Mouse (Mus musculus) right cerebral cortex, adult 2 months (tissue): ENCODE measurements around the gene Mycbp2.

Experiments used
- DNase-seq, 2 experiments: peaks; one replicate each; pipeline ENCODE4 v3.0.0; 2021 to 2022; ENCODE audit warnings: low spot score in 2 of 2

Gene Mycbp2

DNA sequence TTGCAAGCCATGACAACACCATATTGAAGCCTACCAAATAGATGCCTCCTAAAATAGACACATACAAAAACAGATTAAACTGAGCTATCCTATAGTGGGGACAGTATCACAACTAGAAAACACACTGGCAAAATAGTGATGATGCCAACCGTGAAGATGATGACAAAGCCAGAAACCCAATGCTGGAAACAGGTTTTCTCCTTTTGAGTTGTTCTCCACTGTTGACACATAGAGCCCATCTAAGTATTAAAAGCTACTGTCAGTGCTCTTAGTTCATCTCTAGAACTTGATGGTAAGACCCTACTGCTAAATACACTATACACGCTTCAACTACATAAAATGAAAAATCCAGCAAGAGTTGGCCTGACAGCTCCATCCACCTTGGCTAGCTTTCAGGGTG lies 86.2 kb downstream of the Mycbp2 start:
- DNase-seq = no peak

DNA sequence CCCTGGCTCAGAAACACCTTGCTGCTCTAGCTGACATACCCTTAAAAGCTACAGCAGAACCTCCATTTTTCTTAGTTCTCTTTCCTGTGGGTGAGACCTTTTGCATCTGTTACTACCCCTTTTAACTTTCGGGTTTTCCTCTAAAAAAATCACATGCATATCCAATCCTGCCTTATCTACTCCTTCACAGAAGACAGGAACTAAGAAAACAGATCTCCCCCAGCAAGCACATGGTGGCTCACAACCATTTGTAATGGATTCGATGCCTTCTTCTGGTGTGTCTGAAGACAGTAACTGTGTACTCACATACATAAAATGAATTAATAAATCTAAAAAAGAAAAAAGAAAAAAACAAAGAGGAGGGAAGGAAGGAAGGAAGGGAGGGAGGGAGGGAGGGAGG lies 87.9 kb downstream of the Mycbp2 start:
- no peak for DNase-seq

DNA sequence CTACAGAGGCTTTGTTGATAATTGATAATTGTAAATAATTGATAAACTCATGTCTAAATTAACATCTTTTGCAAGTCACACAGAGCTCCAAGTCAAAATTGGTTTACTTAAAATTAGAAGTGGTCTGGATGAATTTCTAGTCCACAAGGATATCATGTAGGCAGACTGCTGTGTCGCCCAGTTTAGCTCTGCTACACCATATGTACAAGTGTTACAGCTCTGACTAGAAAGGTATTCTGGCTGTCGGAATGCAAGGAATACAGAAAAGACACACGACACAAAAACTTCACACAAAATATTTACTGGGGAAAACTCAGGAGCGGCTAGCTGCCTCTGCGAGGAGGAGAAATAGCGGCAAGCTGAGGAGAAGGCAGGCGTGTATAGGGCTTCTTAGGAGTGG lies 89.7 kb downstream of the Mycbp2 start:
- no peak for DNase-seq

DNA sequence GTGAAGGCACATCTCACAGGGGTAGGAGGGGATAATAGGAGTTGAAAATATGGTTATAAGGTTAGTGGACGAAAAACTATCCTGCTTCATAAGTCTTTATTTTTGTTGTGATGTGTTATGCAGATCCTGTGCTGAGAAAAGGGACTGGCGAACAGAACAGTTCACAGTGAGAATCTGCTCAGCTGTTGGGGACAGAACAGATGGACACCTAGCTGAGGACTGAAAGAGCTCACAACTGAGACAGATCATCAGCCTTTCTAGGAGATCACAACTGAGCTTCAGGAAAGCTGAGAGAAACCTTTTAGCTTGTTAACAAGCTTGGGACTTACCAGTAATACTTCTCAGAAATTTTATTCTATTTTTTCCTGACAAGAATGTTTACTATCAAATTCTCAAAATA lies 92.3 kb downstream of the Mycbp2 start:
- no peak for DNase-seq

DNA sequence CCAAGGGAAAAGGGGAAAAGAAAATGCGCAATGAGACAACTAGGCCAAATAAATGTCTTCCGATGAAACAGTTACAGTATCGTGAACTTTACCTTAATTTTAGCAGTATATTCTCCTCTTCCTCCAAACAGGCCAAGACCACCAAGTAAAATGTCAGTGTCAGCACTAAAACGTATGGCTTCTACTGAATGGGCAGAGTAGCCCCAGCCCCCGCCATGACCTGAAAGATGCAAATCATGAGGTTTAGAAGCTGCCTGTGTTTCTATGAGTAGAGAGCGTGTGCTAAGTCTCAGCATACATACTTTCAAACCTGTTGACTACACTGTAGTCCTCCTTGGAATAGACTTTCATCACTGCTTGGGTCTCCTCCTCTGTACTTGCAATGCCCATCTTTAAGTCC lies 104.6 kb downstream of the Mycbp2 start:
- no peak for DNase-seq

DNA sequence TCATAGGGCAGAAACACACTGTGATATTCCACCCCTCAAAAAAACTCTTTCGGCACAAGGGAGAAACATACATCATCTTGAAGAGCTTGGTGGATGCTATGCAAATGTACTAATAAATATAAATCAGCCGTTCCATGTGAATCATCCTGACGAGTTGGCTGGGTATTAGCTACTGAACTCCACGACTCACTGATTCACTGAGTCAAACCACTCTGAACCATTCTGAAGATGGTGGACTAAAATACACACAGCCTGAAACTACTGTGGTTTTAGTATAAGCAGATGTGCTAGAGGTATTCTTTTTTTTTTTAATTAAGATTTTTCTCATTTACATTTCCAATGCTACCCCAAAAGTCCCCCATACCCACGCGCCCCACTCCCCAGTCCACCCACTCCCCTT lies 111.8 kb downstream of the Mycbp2 start:
- no peak for DNase-seq

DNA sequence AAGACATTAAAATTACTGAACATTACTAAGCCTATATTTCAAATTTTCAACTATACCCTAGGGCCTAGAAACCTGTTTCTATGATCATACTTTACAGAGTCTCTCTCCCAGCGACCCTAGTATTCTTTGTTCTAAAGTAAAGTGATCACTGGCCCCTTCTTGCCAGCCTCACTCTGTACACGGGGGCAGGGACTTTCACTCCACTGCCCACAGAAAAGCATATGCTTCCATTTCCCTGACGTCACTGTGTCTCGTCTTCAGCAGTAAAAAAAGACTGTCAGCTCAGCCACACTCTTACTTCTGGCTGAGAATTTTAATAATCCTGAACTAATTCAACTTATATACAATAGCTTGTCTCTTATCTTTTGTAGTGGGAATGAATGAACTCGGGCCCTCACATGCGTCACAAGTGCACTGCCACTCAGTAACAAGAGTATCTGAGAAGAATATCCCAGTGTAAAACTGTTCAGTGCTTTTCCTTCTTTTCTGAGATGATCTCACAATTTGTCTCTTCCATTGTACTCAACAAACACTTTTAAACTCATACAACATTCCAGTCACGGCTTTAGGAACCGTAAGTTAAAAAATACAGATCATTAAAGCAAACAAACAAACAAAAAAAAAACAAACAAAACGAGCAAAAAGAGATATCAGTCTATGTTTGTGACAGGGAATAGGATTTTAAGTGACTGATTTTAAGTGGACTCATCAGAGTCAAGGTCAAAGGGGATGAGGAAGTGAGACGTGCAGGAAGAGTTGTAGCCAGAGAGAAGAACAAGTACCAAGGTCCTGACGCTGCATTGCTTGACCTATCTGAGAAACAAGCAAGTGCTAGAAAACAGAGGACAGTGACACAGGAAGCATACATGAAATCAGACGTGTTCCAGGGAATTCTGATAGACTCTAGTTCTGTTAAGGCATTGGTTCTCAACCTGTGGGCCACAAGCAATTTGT lies 112.7 kb downstream of the Mycbp2 start:
- no peak for DNase-seq

DNA sequence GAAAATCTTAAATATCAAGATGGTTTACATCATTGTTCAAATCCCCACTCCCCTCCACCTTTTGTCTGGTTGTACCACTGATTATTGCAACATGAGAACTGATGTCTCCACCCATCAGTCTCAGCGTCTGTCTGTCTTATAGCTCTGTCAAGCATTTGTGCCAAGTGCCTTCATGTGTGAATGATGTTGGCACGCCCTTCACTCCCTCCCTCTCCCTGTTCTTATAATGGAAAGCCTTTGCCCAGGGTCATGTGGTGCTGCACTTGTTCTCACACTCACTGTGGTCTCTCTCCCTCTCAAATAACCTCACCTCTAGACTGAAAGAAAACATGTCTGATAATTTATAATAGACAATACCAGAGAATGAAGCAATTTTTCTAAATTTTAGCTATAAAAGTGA lies 124.3 kb downstream of the Mycbp2 start:
- no peak for DNase-seq

DNA sequence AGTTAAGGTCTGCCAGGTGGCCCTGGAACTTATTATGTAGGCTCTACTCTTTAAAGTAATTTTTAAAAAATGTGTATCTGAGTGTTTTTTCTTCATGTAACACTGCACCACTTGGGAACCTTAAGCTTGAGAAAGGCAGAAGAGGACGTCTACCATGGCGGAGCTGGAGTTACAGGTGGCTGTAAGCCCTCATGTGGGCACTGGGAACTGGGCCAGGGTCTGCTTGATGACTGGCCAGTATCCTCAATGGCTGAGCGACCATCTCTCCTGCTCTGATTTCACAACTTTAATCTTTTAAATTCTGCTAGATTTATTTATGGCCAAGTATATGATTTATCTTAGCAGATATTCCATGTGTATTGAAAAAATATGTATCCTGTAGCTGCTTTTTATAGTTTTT lies 124.9 kb downstream of the Mycbp2 start:
- DNase-seq = no peak

DNA sequence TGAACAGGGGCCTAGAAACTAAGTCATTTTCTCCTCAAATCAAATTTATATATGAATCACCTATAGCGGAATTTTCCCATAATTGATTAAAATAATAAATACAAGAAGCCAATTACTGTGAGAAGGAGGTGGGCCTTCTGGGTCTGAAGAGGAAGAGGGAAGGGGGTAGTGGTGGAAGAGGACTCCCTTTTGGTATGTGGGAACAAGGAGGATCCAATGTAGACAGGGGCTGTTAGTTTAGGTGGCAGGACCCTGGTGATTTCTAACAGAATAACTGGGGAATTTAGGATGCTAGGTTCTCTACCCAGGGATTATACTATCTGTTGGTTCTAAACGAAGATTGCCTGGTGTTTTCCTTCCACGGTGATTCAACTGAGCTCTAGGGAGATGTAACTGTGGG lies 130.3 kb downstream of the Mycbp2 start:
- DNase-seq = no peak

DNA sequence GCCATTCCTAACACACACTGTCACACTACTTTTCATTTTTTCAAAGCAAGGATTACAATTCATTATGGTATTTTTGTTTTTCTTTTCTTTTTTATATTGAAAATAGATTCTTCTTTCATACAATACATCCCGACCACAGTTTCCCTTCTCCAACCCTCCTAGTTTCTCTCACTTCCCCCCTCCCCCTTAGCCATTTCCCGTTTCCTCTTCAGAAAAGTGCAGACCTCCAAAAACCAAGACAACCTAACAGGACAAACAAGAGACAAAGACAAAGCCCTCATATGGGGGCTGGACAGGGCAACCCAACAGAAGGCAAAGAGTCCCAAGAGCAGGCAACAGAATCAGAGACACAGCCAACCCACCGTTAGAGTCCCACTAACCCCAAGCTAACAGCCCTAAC lies 160.0 kb downstream of the Mycbp2 start:
- DNase-seq = no peak

DNA sequence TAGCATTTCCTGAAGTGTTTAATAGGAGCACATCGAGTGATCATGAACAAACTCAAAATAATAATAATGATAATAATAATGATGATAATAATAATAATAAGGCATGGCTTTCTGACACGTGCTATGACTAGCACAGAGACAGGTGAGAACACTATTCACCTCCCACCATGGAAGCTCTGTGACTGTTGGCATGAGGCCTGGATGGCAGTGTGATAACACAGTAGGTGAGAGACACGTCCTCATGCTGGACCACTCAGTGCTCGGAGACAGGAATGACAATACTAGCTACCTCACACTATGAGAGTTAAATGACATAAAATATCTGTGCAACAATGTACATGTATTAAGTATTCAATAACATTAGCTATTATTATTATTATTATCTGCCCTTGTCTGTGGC lies 160.5 kb downstream of the Mycbp2 start:
- DNase-seq = no peak

DNA sequence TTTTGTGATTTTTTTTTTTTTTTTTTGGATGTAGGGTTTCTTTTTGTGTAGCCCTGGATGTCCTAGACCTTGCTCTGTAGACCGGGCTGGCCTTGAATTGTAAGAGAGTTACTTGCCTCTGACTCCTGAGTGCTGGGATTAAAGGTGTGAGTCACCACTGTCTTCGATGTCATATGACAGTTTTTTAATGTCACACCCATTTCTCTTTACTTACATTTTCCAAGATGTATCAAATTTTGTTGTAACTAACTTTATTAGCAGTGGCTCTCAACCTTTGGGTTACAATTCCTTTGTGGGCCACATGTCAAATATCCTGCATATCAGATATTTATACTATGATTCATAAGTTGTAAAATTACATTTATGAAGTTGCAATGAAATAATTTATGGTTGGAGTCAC lies 166.5 kb downstream of the Mycbp2 start:
- DNase-seq = no peak

DNA sequence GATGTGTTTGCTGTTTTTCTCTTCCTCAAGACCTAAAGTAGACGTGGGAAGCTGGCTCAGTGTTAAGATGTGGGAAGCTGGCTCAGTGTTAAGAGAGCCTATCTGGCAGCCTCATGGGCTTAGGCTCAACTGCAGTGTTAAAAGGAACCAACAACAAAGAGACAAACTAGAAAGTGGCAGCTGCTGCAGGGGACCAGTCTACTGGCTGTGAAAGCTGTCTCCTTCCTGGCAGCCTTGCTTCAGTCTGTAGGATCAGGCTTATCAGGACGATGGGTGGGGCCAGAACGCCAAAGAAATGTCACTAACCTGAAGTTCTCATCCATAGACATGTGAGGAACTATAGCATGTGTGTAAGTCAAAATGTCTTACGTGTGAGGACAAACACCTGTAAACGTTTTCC lies 183.7 kb downstream of the Mycbp2 start:
- peak; percentile 56 to 59 for DNase-seq

DNA sequence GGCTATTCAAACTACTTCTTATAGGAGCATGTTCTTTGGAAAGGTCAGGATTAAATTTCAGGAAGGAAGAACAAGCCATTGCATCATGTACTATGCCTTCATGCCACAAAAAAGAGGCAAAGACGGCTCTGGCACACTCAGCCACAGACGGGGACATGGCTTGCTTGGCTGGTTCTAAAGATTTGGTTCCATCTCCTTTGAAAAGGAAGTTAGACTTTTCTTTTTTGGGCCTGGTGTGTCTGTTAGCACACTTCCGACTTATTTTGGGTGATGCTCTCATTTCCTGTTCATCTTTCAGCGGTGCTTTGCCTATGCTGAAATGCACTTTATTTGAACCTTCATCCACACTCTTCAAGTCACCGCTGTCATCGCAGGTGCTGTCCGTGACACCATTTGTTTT lies 190.9 kb downstream of the Mycbp2 start:
- no peak for DNase-seq

DNA sequence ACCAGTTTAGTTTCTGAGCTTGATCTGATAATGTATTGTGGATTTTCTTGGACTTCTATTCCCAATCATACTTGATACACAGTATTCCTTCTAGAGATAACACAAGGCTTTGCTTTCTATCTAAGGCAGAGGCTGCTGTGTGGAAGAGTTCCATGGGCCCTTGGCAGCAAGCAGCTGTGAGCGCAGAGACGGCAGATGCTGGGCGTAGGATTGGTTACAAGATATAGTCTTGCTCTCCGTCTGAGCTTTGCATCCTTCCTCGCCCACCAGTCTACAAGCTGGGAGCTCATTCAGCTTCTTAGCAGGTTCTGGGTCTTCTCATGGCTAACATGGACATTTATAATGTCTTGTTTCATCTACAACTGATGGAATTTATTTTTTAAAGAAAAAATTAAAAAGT lies 196.5 kb downstream of the Mycbp2 start:
- DNase-seq = peak; percentile 65 to 70

DNA sequence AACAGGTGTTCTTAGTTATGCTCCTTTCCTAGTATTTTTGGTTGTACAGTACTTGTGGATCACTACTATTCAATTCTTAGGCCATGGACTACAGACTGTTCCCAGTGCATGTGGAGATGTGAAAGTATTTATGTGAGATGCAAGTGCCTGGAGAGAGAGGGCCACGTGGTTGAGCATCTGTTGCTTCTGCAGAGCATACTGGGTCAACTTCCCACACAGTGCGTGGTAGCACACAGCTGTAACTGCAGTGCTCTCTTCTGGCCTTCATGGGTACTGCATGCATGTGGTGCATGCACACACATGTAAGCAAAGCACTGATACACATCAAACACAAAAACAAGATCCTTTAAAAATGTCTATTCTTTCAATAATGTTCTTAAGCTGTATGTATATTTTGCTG lies 214.6 kb downstream of the Mycbp2 start:
- no peak for DNase-seq

DNA sequence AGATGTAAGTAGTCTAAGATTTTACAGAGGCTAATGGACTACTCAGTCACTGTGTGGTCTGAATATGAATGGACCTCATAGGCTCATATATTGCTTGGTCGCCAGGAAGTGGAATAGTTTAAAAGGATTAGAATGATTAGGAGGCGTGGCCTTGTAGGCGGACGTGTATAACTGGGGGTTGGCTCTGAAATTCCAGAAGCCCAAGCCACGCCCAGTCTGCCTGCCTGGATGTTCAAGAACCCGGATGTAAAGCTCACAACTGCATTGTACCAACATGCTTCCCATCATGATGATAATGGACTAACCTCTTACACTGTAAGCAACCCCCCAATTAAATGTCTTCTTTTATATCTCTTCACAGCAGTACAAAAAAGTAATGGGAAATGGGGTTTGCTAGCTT lies 220.9 kb downstream of the Mycbp2 start:
- DNase-seq = no peak

DNA sequence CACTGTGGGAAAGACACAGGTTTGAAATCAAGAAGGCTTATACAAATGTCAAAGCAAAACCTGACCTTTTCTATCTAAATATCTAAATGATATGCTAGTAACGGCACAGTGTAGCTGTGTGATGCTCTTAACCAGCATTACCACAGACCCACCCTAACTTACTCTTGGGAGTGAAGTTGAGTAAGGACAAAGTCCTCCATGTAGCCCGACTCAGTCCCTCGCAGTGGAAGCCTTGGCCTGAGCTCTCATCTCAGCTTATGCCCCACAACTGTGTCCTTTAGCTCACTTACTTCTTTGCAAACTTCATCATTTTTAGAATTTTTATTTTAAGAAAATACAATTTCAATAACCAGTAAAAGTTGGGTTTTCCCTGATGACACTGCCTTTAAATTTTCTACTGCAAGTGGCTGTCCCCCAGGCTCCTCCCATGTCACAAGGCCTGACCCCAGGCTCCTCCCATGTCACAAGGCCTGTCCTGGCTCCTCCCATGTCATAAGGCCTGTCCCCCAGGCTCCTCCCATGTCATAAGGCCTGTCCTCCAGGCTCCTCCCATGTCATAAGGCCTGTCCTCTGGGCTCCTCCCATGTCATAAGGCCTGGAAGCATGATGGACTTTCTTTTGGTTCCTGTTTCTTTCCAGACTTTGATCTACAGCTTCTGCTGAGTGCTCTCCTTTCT lies 231.5 kb downstream of the Mycbp2 start:
- DNase-seq = no peak

DNA sequence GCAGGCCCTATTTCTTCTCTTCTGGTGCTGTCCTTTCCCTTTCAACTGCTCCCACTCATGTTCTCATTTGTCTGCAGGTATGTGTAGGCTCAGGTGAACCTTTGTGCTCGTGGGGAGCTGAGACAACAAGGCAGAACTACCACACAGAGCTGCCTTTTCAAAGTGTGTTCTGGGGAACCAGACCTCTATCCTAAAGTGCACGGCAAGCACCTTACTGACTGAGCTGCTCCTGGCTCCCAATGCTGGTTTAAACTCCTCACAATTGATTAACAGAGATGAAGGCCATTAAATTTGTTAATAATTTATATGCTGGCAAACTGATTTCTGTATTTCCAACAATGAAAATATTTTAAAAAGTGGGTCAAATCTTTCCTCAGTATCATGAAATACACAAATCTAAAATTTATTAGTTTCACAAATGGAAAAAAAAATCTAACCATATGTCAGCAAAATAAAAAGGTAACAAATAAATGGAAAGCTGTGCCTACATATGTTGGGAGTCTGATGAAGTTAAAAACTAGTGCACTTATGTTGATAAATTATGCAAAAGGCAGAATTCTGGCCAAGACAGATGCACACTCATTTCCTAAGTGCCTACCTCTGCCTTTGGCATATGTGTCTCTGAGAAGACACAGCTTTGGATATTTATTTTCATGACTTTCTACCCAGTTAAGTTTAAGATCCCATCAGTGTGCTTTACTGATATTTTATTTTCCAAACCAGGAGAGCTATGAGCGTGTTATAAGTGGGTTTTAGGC lies 233.8 kb downstream of the Mycbp2 start:
- no peak for DNase-seq

DNA sequence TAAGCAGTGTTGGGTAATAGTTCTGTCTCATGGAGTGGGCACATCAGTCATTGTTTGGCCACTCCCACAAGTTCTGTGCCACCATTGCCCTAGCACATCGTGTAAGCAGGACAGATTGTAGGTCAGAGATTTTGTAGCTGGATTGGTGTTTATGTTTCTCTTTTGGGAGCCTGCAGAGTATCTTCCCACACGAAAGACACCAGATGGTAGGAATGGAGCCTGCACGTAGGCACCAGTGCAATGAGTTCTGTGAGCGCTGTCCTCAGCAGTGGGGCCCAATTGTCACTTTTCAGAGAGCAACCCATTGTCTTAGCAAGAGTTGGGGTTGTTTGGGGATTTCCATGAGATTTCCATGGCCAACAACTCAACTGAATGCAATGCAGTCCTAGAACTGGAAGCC lies 236.6 kb downstream of the Mycbp2 start:
- peak; percentile 50 to 59 for DNase-seq

DNA sequence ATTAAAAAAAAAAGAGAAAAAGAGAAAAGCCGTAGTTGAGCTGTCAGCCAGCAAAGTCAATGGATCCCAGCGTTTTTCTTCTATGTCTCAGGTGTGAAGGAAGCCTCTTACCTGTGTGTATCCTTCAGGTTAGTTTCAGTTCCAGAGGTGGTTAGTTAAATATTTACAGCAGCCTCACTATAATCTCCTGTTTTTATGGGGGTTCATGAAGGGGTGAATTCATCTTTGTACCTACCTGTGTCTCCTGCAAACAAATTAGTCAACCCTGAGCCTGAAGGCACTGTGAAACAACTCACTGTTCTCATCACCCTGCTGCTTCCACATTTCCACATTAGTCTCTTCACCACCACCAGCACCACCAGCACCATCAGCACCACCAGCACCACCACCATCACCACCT lies 240.3 kb downstream of the Mycbp2 start:
- DNase-seq = no peak
